Mouse (Mus musculus): Measurements from ENCODE around the gene Grm4.
"Not testable (repeated sequence)": the region's sequence is repeated elsewhere in the genome, so short reads cannot be mapped to it uniquely, and the experiment has no call there.

Gene Grm4

GRCm38 (mm10) chr17:27392918-27393317, 128.3 kb downstream of the Grm4 start:
- no peak for DNase-seq (ENCODE audit: low spot score)

- no peak for DNase-seq (ENCODE audit: low spot score)
These were observed 131.2 kb downstream of the Grm4 start for GRCm38 (mm10) chr17:27390019-27390418.

GRCm38 (mm10) chr17:27389221-27390000, 131.8 kb downstream of the Grm4 start:
- no peak for DNase-seq (ENCODE audit: low spot score)

- DNase-seq (ENCODE audit: low spot score) = no peak
These were observed 134.8 kb downstream of the Grm4 start for GRCm38 (mm10) chr17:27386438-27386837.

- no peak for DNase-seq (ENCODE audit: low spot score)
These were observed 135.5 kb downstream of the Grm4 start for GRCm38 (mm10) chr17:27385513-27386261.

GRCm38 (mm10) chr17:27382916-27383315, 138.3 kb downstream of the Grm4 start:
- DNase-seq (ENCODE audit: low spot score) = no peak

- not testable (repeated sequence) for DNase-seq (ENCODE audit: low spot score)
These were observed 140.2 kb downstream of the Grm4 start for GRCm38 (mm10) chr17:27380911-27381459.

GRCm38 (mm10) chr17:27378977-27379376, 142.2 kb downstream of the Grm4 start:
- DNase-seq (ENCODE audit: low spot score) = no peak

GRCm38 (mm10) chr17:27377151-27377550, 144.1 kb downstream of the Grm4 start:
- no peak for DNase-seq (ENCODE audit: low spot score)

GRCm38 (mm10) chr17:27375551-27375950, 145.7 kb downstream of the Grm4 start:
- DNase-seq (ENCODE audit: low spot score) = no peak

All from ovary, postnatal 14 days (tissue).